Mouse (Mus musculus) forebrain, embryonic 13.5 days (tissue): ENCODE data around the gene F830045P16Rik. TPM values are rescaled to one million over a fixed set of nuclear protein-coding genes. Genes with fewer than 3 reads are reported as not detected.
A peak's percentile ranks its signal among the peaks of the same experiment; 100 is the strongest.

Source experiments
- ATAC-seq: fragments of 200-750 bp; cut with Nextera tagmentation; 2 replicates; pipeline ENCODE4 v1.8.0; 2017
- H3K27ac ChIP-seq: fragments of 300-500 bp; sonication (generic); 2 replicates; pipeline ENCODE4 v1.5.1; 2015; ENCODE audit warnings: inconsistent platforms, mild to moderate bottlenecking, moderate library complexity
- H3K27me3 ChIP-seq: fragments of 300-500 bp; sonication (generic); 2 replicates; pipeline ENCODE4 v1.6.1; 2015; ENCODE audit warnings: mild to moderate bottlenecking, inconsistent platforms
- H3K36me3 ChIP-seq: fragments of 300-500 bp; sonication (generic); 2 replicates; pipeline ENCODE4 v1.6.1; 2015; ENCODE audit warnings: mild to moderate bottlenecking, inconsistent platforms; ENCODE audit not compliant: poor library complexity, severe bottlenecking
- H3K4me1 ChIP-seq: fragments of 300-500 bp; sonication (generic); 2 replicates; pipeline ENCODE4 v1.6.1; 2015; ENCODE audit warnings: inconsistent platforms
- H3K4me2 ChIP-seq: fragments of 300-500 bp; sonication (generic); 2 replicates; pipeline ENCODE4 v1.6.1; 2015; ENCODE audit warnings: inconsistent platforms, mild to moderate bottlenecking, moderate library complexity
- H3K4me3 ChIP-seq: fragments of 300-500 bp; sonication (generic); 2 replicates; pipeline ENCODE4 v1.5.1; 2015; ENCODE audit warnings: mild to moderate bottlenecking, inconsistent platforms
- H3K9ac ChIP-seq: fragments of 300-500 bp; sonication (generic); 2 replicates; pipeline ENCODE4 v1.6.1; 2015; ENCODE audit warnings: mild to moderate bottlenecking, inconsistent platforms
- H3K9me3 ChIP-seq: fragments of 300-500 bp; sonication (generic); replicated peaks from 2 replicates; pipeline ENCODE4 v1.6.1; 2016; ENCODE audit warnings: inconsistent platforms
- WGBS: fragments of 180-500 bp; shearing (Covaris S2); methylation state at CpG from one replicate; pipeline ENCODE4 v1.1.7; 2015; 5-methylcytosine and 5-hydroxymethylcytosine counted together
- polyA plus RNA-seq: library from polyadenylated mRNA; unstranded; fragments of >200 nt; fragmentation: Nextera tagmentation; extraction: Ambion mirVana; gene quantifications from 2 replicates; pipeline ENCODE4 v1.2.1, GENCODE M21; 2015

Gene F830045P16Rik
- not detected in 2 replicates for polyA plus RNA-seq

- H3K9me3 ChIP-seq, result no peaks in the 10 kb centered on the region
- no peak within 1 kb of the TSS for H3K4me2 ChIP-seq
- H3K4me3 ChIP-seq, result no peak within 1 kb of the TSS
- H3K27me3 ChIP-seq, result no peaks in the 10 kb centered on the region
- H3K4me1 ChIP-seq, result peaks cover 16% of the 10 kb centered on the region
- WGBS, result 57% methylated on average over 2 of the region's 2 CpGs
- H3K27ac ChIP-seq, result no peak within 1 kb of the TSS
- ATAC-seq, result no peak
- no peaks in the 10 kb centered on the region for H3K36me3 ChIP-seq
- H3K9ac ChIP-seq, result no peak within 1 kb of the TSS
These were observed at the start of gene F830045P16Rik for GRCm38 (mm10) chr2:129536377-129536776. F830045P16Rik (minus strand) TSS chr2:129536602.

DNA sequence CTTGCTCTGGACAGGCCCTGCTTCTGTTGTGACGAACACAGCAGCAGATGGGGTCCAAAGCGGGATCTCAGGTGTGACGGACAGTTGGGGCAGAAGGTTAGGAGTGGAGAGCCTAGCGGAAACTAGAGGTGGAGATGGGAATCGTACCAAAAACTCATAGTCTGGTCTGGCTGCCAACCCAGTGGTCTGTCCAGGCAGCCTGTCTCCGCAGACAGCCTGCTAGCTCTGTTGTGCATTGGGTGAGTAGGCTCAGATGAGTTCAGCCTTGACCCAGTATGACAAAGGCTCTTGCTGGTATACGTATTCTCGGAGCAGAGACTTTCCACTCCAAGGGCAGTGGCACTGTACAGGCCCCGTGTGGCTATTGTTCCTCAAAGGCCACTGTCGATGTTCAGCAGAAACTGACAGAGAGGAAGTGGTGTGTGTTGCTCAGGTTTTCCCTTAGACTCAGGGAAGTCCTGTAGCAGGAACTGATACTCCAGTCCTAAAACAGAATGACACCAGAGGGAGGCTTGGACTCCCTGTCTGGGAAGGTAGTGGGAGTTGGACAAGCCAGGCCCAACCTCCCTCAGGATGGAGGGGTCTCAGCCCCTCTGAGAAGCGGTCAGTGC is 49.6 kb upstream of the F830045P16Rik start:
- no peak for ATAC-seq
- Histone ChIP-seq H3K27ac (0 out of 2 replicates have a peak overlapping the region, but pooled peaks have one; percentile 25), H3K9me3 (no peaks in the 10 kb centered on the region), H3K4me2 (no peak overlapping the region), H3K36me3 (no peaks in the 10 kb centered on the region), H3K4me3 (no peak overlapping the region), H3K4me1 (peaks cover 36% of the 10 kb centered on the region), H3K27me3 (no peaks in the 10 kb centered on the region), H3K9ac (no peak overlapping the region)
- 79% methylated on average over 11 of the region's 11 CpGs for WGBS

- Histone ChIP-seq H3K27me3 (no peaks in the 10 kb centered on the region), H3K9ac (no peak overlapping the region), H3K4me1 (peaks cover 36% of the 10 kb centered on the region), H3K9me3 (no peaks in the 10 kb centered on the region), H3K4me2 (no peak overlapping the region), H3K27ac (peak overlapping the region; percentile 25), H3K36me3 (no peaks in the 10 kb centered on the region), H3K4me3 (no peak overlapping the region)
- WGBS, result 0% methylated on average over 1 of the region's 1 CpGs
- ATAC-seq, result 0 out of 2 replicates have a peak, but pooled peaks have one; percentile 34
These were observed 48.5 kb upstream of the F830045P16Rik start for GRCm38 (mm10) chr2:129584905-129585304.

GRCm38 (mm10) chr2:129582261-129582660 is 45.9 kb upstream of the F830045P16Rik start:
- 94% methylated on average over 4 of the region's 4 CpGs for WGBS
- no peak overlapping the region for H3K4me2 ChIP-seq
- no peaks in the 10 kb centered on the region for H3K9me3 ChIP-seq
- H3K27me3 ChIP-seq, result no peaks in the 10 kb centered on the region
- no peak for ATAC-seq
- no peaks in the 10 kb centered on the region for H3K36me3 ChIP-seq
- no peak overlapping the region for H3K9ac ChIP-seq
- no peak overlapping the region for H3K27ac ChIP-seq
- H3K4me3 ChIP-seq, result no peak overlapping the region
- H3K4me1 ChIP-seq, result peaks cover 27% of the 10 kb centered on the region

- ATAC-seq, result no peak
- Histone ChIP-seq H3K27ac (no peak overlapping the region), H3K4me1 (peaks cover 27% of the 10 kb centered on the region), H3K4me3 (no peak overlapping the region), H3K36me3 (no peaks in the 10 kb centered on the region), H3K9ac (no peak overlapping the region), H3K9me3 (no peaks in the 10 kb centered on the region), H3K4me2 (no peak overlapping the region), H3K27me3 (no peaks in the 10 kb centered on the region)
- 70% methylated on average over 3 of the region's 3 CpGs for WGBS
These were observed 45.4 kb upstream of the F830045P16Rik start for GRCm38 (mm10) chr2:129581826-129582225.

GRCm38 (mm10) chr2:129580656-129581055 is 44.3 kb upstream of the F830045P16Rik start:
- ATAC-seq, result peak; percentile 23; the same call in 1 of the 2 replicates
- Histone ChIP-seq H3K9me3 (no peaks in the 10 kb centered on the region), H3K27ac (no peak overlapping the region), H3K4me1 (peaks cover 23% of the 10 kb centered on the region), H3K9ac (no peak overlapping the region), H3K36me3 (no peaks in the 10 kb centered on the region), H3K4me3 (no peak overlapping the region), H3K4me2 (no peak overlapping the region), H3K27me3 (no peaks in the 10 kb centered on the region)
- 79% methylated on average over 4 of the region's 4 CpGs for WGBS

DNA sequence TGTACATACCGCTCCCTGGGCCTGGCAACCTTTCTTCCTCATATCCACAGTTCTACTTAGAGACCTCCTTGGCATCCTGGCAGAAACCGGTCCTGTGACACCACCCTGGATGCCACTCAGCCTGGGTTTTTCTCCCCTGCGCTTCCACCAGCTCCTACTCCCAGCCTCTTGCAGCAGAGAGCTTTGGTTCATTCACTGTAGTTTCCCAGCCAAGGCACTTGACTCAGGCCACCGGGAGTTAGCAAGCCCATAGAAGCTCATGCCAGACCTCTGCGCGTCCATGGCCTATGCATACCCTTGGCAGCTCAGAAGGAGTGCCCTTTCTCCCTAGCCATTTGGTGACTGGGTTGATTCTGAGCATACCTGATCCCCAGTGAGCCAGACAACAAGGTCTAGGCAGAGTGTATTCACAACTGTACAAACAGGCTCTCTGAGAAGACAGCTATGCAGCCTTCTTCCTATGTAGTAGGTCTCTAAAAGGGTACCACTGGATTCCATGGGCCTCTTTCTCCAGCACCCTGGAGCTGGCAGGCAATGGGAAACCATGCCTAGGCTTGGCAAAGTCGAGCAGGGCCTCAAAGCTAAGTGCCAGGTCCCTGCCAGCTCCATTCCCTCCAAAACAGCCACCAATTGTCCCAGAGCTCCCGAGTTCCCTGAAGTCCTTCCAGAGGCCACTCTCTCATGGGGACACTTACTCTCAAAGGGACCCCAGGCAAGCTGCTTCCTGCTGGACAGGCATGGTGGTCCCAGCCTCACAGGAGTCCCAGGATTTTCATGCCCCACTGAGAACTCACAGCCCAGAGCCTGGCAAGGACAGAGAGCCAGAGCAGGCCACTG is 40.4 kb upstream of the F830045P16Rik start:
- ATAC-seq, result no peak
- Histone ChIP-seq H3K4me1 (peaks cover 25% of the 10 kb centered on the region), H3K27ac (no peak overlapping the region), H3K27me3 (no peaks in the 10 kb centered on the region), H3K9ac (no peak overlapping the region), H3K4me2 (no peak overlapping the region), H3K36me3 (no peaks in the 10 kb centered on the region), H3K4me3 (no peak overlapping the region), H3K9me3 (no peaks in the 10 kb centered on the region)
- WGBS, result 89% methylated on average over 8 of the region's 8 CpGs

- Histone ChIP-seq H3K4me2 (peak overlapping the region; percentile 68; the same call in 1 of the 2 replicates), H3K36me3 (no peaks in the 10 kb centered on the region), H3K4me3 (no peak overlapping the region), H3K9ac (peak overlapping the region; percentile 54; the same call in 1 of the 2 replicates), H3K9me3 (no peaks in the 10 kb centered on the region), H3K4me1 (peaks cover 25% of the 10 kb centered on the region), H3K27ac (peak overlapping the region; percentile 74), H3K27me3 (no peaks in the 10 kb centered on the region)
- ATAC-seq, result no peak
- WGBS, result 97% methylated on average over 4 of the region's 4 CpGs
These were observed 38.7 kb upstream of the F830045P16Rik start for GRCm38 (mm10) chr2:129575113-129575512.

- peak; percentile 91 for ATAC-seq
- peak overlapping the region; percentile 68 for H3K4me2 ChIP-seq
- no peaks in the 10 kb centered on the region for H3K27me3 ChIP-seq
- H3K9ac ChIP-seq, result peak overlapping the region; percentile 54
- no peaks in the 10 kb centered on the region for H3K9me3 ChIP-seq
- no peaks in the 10 kb centered on the region for H3K36me3 ChIP-seq
- peak overlapping the region; percentile 74 for H3K27ac ChIP-seq
- H3K4me1 ChIP-seq, result peaks cover 25% of the 10 kb centered on the region
- WGBS, result 4% methylated on average over 24 of the region's 24 CpGs
- peak overlapping the region; percentile 34 for H3K4me3 ChIP-seq
These were observed 38.1 kb upstream of the F830045P16Rik start for GRCm38 (mm10) chr2:129574395-129575046.

GRCm38 (mm10) chr2:129573701-129574273 is 37.4 kb upstream of the F830045P16Rik start:
- 6% methylated on average over 4 of the region's 4 CpGs for WGBS
- ATAC-seq, result peak; percentile 60
- H3K4me1 ChIP-seq, result peaks cover 25% of the 10 kb centered on the region
- H3K9ac ChIP-seq, result peak overlapping the region; percentile 54
- H3K4me2 ChIP-seq, result peak overlapping the region; percentile 68
- H3K27me3 ChIP-seq, result no peaks in the 10 kb centered on the region
- no peaks in the 10 kb centered on the region for H3K9me3 ChIP-seq
- peak overlapping the region; percentile 34 for H3K4me3 ChIP-seq
- peak overlapping the region; percentile 74 for H3K27ac ChIP-seq
- H3K36me3 ChIP-seq, result no peaks in the 10 kb centered on the region

DNA sequence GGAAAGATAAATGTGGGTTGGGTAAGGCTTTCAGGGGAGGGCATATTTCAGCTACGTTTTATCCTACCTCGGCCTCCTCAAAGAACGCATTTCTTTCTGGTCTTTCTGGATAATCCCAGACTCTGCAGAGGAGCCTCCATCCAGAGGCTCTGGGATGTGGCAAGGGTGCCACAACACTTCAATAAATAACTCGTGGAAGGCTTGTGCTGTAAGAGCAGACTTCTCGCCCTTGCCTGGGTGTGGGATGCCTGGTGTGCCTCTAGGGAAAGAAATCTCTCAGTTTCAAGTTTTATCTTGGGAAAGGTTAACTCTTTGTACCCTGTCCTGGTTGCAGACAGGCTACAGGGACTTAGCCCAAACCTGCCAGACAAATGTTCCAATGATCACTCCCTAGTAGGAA is 33.2 kb upstream of the F830045P16Rik start:
- no peak overlapping the region for H3K9ac ChIP-seq
- no peaks in the 10 kb centered on the region for H3K27me3 ChIP-seq
- 81% methylated on average over 5 of the region's 5 CpGs for WGBS
- no peaks in the 10 kb centered on the region for H3K36me3 ChIP-seq
- no peak overlapping the region for H3K4me3 ChIP-seq
- H3K4me1 ChIP-seq, result peaks cover 16% of the 10 kb centered on the region
- ATAC-seq, result no peak
- H3K27ac ChIP-seq, result no peak overlapping the region
- no peak overlapping the region for H3K4me2 ChIP-seq
- no peaks in the 10 kb centered on the region for H3K9me3 ChIP-seq
